Mouse (Mus musculus) bone marrow, adult 2 months (tissue): ENCODE data around the gene Gna14.

Experiments used
- CTCF ChIP-seq: fragments of 200-500 bp; IDR thresholded peaks from 2 replicates; pipeline ENCODE4 v1.5.1; 2011; ENCODE audit warnings: low read length, control low read depth; ENCODE audit not compliant: control insufficient read depth, insufficient read depth
- POLR2A ChIP-seq: fragments of 200-500 bp; IDR thresholded peaks from 2 replicates; pipeline ENCODE4 v1.6.1; 2011; ENCODE audit warnings: low read depth, mild to moderate bottlenecking, control low read depth, low read length, borderline replicate concordance; ENCODE audit not compliant: control insufficient read depth

DNA sequence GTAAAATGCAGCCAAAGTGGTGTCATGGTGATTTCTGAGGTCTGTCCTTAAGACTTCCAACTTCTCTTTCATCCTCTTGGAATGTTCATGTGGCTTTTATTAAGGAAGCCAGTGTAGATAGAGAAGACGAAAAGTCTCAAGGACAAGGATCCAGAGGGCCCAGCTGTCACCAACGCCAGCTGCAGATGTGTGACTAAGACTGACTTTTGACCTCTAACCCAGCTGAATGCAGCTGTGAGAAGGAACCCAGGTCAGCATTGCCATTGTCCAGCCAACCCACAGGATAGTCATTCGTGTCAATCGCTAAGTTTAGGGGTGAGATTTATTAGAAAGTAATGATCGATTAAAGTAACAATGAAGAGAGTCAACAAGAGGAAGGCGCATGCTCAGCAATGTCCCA is 32.5 kb upstream of the Gna14 start:
- TF ChIP-seq CTCF (no peak), POLR2A (no peak)
